Mouse (Mus musculus): Measurements from ENCODE around the gene B3gnt3. TPM values are rescaled to one million over a fixed set of nuclear protein-coding genes. Genes with fewer than 3 reads are reported as not detected.

Gene B3gnt3
- total RNA-seq, 2 experiments from 2014 or later = 12.2 to 14.4 TPM

DNA sequence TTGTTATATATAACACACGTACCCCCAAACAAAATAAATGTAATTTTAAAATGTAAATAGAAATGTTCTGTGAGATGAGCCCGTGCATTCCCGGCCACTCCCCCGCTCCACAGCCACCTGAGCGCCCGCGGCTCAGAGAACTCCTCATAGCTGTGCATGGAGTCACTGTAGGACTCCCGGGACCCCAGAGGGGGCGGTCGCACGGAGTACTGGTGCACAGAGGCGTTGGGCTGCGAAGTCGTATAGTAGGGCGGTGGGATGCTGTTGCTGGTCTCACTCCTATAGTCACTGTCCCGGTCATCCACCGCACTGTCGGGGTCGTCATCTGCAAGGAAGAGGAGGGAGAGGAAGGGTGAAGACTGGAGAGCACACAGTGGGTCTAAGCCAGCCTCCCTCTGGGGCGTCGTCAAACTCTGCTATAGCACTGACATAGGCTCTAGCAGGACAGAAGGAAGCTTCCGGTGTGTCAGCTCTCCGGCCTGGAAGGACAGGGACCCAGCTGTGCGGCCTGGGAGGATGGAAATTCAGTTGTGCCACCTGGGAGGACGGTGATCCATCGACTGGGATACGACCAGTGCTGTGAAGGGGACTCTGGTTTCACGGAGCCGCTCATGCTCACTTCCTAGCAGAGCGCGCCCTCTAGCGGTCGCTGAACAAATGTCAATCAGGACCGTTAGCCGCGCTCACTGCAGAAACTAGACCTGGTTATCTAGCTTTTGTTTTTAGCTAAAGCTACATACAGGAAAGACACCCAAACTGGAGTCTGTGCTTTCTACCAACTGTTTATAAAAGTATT, 41.1 kb downstream of the B3gnt3 start:
- ATAC-seq (replicated peaks; ENCODE audit: low FRiP score, poor library complexity, severe bottlenecking) = peak; percentile 80

DNA sequence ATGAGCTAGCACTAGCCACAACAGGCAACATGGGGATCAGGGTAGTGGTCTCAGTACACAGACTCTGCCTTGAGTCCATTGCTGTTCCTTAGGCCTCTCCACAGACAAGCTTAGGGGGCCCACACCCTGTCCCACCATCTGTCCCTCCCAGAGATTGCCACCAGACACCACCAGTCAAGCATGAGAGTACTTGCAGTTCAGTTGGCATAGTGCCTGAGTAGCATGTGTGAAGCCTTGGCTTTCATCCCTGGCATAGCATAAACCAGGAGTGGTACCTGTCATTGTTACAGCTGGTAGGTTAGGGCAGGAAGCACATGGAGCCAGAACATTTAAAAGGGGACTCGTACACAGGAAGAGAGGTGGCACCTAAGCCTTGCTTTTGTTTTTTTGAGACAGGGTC, 41.8 kb downstream of the B3gnt3 start:
- ATAC-seq (replicated peaks; ENCODE audit: low FRiP score, poor library complexity, severe bottlenecking) = no peak

DNA sequence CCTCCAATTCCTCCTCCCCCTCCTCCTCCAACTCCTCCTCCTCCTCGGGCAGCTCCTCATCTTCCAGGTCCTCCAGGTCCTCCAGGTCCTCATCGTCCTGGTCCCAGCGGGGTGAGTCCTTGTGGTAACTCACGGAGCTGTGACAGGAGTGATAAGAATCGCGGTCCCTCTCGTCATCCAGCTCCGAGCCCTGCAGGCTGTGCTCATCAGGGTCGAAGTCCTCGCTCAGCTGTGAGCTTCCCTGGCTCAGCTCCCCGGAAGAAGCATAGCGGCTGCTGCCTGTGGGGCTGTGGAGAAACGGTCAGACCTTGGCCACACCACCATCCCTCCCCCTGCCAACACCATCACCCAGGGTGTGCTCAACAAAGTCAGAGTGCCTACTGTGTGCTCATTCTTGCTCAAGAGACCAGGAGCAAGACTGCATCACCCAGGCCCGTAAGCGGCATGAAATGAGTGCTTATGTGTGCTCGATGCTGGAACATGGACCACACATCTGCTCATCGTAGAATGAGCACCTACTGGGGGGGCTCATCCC, 43.0 kb downstream of the B3gnt3 start:
- no peak for ATAC-seq (replicated peaks; ENCODE audit: low FRiP score, poor library complexity, severe bottlenecking)

DNA sequence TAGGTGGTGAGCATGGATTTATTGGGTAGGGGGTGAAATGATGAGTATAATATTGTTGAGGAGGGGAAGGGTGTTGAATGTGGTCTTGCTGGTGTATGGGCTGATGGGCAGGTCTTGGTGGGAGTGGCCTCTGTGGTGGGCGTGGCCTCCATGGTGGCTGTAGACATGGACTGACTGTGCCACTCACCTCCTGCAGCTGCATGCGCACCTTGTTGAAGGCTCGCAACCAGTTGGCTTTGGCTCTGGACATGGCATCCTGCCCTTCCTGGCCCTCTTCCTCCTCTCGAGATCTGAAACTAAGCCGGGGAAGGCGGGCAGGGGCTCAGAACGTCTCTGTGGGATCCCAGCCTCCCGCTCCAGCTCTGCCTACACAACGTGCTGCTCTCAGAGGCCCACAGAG, 43.8 kb downstream of the B3gnt3 start:
- no peak for ATAC-seq (replicated peaks; ENCODE audit: low FRiP score, poor library complexity, severe bottlenecking)

DNA sequence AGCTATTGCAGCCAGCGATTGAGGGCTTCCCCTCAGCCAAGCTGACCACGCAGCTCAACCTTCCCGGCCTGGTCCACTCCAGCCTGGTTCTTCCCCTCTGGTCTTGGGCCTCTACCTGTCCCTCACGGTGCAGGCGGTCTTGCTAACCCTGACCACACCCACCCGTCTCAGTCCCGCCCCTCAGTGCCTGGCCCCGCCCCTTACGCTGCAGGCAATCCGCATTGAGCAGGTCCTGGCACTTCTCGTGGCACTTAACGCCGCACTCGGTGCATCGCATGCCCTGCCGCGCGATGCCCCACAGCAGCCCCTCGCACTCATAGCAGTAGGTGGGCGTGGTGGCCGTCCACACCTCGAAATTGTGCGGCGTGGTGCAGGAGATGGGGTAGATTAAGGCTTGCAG, 47.0 kb downstream of the B3gnt3 start:
- ATAC-seq (replicated peaks; ENCODE audit: low FRiP score, poor library complexity, severe bottlenecking) = no peak

DNA sequence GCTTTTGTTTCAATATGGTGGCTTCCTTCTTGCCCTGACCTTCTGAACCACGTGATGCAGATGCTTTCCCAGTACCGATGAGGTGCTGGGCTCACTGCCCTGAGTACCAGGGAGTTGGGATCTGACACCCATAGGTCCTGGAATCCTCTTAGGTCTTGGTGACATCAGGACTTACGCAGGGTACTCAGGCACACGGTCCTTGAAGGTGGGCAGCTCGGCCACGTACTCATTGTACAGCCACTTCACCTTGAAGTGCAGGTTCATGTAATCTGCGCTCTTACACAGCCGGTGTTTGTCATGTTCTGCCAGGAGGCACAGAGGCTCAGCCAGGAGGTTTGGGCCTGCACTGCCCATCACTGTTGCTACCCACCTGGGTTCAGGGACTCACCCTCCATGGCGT, 56.1 kb downstream of the B3gnt3 start:
- ATAC-seq (replicated peaks; ENCODE audit: low FRiP score, poor library complexity, severe bottlenecking) = no peak

Other genes with a start within 250 kb of the B3gnt3 start
- 1.3 and 1.4 TPM in 2 replicates for gene Abhd8, start 238.1 kb downstream of the B3gnt3 start, total RNA-seq (2015; ENCODE audit: low replicate concordance)
- gene Abhd8, start 238.1 kb downstream of the B3gnt3 start, total RNA-seq (2017; ENCODE audit: low replicate concordance) = 3.0 and 4.5 TPM in 2 replicates
- gene Mrpl34, start 236.8 kb downstream of the B3gnt3 start, total RNA-seq (2015; ENCODE audit: low replicate concordance) = 23.1 and 38.2 TPM in 2 replicates
- gene Mrpl34, start 236.8 kb downstream of the B3gnt3 start, total RNA-seq (2017; ENCODE audit: low replicate concordance) = 14.1 and 17.5 TPM in 2 replicates
- gene Dda1, start 232.6 kb downstream of the B3gnt3 start, total RNA-seq (2015; ENCODE audit: low replicate concordance) = 23.9 and 35.7 TPM in 2 replicates
- gene Dda1, start 232.6 kb downstream of the B3gnt3 start, total RNA-seq (2017; ENCODE audit: low replicate concordance) = 17.8 and 18.1 TPM in 2 replicates
- not detected in 2 replicates for gene Ano8, start 215.8 kb downstream of the B3gnt3 start, total RNA-seq (2015; ENCODE audit: low replicate concordance)
- gene Ano8, start 215.8 kb downstream of the B3gnt3 start, total RNA-seq (2017; ENCODE audit: low replicate concordance) = 0.13 TPM in 1 of 2 replicates, not detected in the other
- 2.1 and 4.0 TPM in 2 replicates for gene Gtpbp3, start 213.7 kb downstream of the B3gnt3 start, total RNA-seq (2015; ENCODE audit: low replicate concordance)
- 0.83 and 4.0 TPM in 2 replicates for gene Gtpbp3, start 213.7 kb downstream of the B3gnt3 start, total RNA-seq (2017; ENCODE audit: low replicate concordance)
- not detected in 2 replicates for gene Plvap, start 190.0 kb downstream of the B3gnt3 start, total RNA-seq (2015; ENCODE audit: low replicate concordance)
- not detected in 2 replicates for gene Plvap, start 190.0 kb downstream of the B3gnt3 start, total RNA-seq (2017; ENCODE audit: low replicate concordance)
- gene Ccdc194, start 176.1 kb downstream of the B3gnt3 start, total RNA-seq (2015; ENCODE audit: low replicate concordance) = not detected in 2 replicates
- gene Ccdc194, start 176.1 kb downstream of the B3gnt3 start, total RNA-seq (2017; ENCODE audit: low replicate concordance) = not detected in 2 replicates
- 7.6 TPM in 1 of 2 replicates, not detected in the other for gene Bst2, start 164.3 kb downstream of the B3gnt3 start, total RNA-seq (2015; ENCODE audit: low replicate concordance)
- 15.1 and 28.2 TPM in 2 replicates for gene Bst2, start 164.3 kb downstream of the B3gnt3 start, total RNA-seq (2017; ENCODE audit: low replicate concordance)
- gene Mvb12a, start 158.9 kb downstream of the B3gnt3 start, total RNA-seq (2015; ENCODE audit: low replicate concordance) = 7.6 and 9.6 TPM in 2 replicates
- 2.1 and 4.5 TPM in 2 replicates for gene Mvb12a, start 158.9 kb downstream of the B3gnt3 start, total RNA-seq (2017; ENCODE audit: low replicate concordance)
- gene Tmem221, start 142.9 kb downstream of the B3gnt3 start, total RNA-seq (2015; ENCODE audit: low replicate concordance) = not detected in 2 replicates
- gene Tmem221, start 142.9 kb downstream of the B3gnt3 start, total RNA-seq (2017; ENCODE audit: low replicate concordance) = not detected in 2 replicates
- not detected in 2 replicates for gene Nxnl1, start 135.2 kb downstream of the B3gnt3 start, total RNA-seq (2015; ENCODE audit: low replicate concordance)
- not detected in 2 replicates for gene Nxnl1, start 135.2 kb downstream of the B3gnt3 start, total RNA-seq (2017; ENCODE audit: low replicate concordance)
- 1.1 and 1.7 TPM in 2 replicates for gene Slc27a1, start 132.9 kb downstream of the B3gnt3 start, total RNA-seq (2015; ENCODE audit: low replicate concordance)
- gene Slc27a1, start 132.9 kb downstream of the B3gnt3 start, total RNA-seq (2017; ENCODE audit: low replicate concordance) = not detected in 2 replicates
- gene Pgls, start 109.6 kb downstream of the B3gnt3 start, total RNA-seq (2015; ENCODE audit: low replicate concordance) = 31.4 and 36.9 TPM in 2 replicates
- gene Pgls, start 109.6 kb downstream of the B3gnt3 start, total RNA-seq (2017; ENCODE audit: low replicate concordance) = 14.8 and 31.8 TPM in 2 replicates
- gene Fam129c, start 104.1 kb downstream of the B3gnt3 start, total RNA-seq (2015; ENCODE audit: low replicate concordance) = 54.1 and 135 TPM in 2 replicates
- gene Fam129c, start 104.1 kb downstream of the B3gnt3 start, total RNA-seq (2017; ENCODE audit: low replicate concordance) = 7.4 and 32.9 TPM in 2 replicates
- 5.9 and 19.5 TPM in 2 replicates for gene Colgalt1, start 90.8 kb downstream of the B3gnt3 start, total RNA-seq (2015; ENCODE audit: low replicate concordance)
- 9.2 and 11.0 TPM in 2 replicates for gene Colgalt1, start 90.8 kb downstream of the B3gnt3 start, total RNA-seq (2017; ENCODE audit: low replicate concordance)
- not detected in 2 replicates for gene Unc13a, start 30.0 kb downstream of the B3gnt3 start, total RNA-seq (2015; ENCODE audit: low replicate concordance)
- not detected in 2 replicates for gene Unc13a, start 30.0 kb downstream of the B3gnt3 start, total RNA-seq (2017; ENCODE audit: low replicate concordance)
- gene Jak3, start 25.5 kb downstream of the B3gnt3 start, total RNA-seq (2015; ENCODE audit: low replicate concordance) = 2.1 and 5.4 TPM in 2 replicates
- 0.68 and 0.90 TPM in 2 replicates for gene Jak3, start 25.5 kb downstream of the B3gnt3 start, total RNA-seq (2017; ENCODE audit: low replicate concordance)
- 3.6 TPM in 1 of 2 replicates, not detected in the other for gene Insl3, start 12.6 kb downstream of the B3gnt3 start, total RNA-seq (2015; ENCODE audit: low replicate concordance)
- gene Insl3, start 12.6 kb downstream of the B3gnt3 start, total RNA-seq (2017; ENCODE audit: low replicate concordance) = not detected in 2 replicates
- 152 and 165 TPM in 2 replicates for gene Fcho1, start 23.9 kb upstream of the B3gnt3 start, total RNA-seq (2015; ENCODE audit: low replicate concordance)
- 245 and 276 TPM in 2 replicates for gene Fcho1, start 23.9 kb upstream of the B3gnt3 start, total RNA-seq (2017; ENCODE audit: low replicate concordance)
- 2.5 TPM in 1 of 2 replicates, not detected in the other for gene Zfp709, start 180.2 kb upstream of the B3gnt3 start, total RNA-seq (2015; ENCODE audit: low replicate concordance)
- 2.6 and 4.2 TPM in 2 replicates for gene Zfp709, start 180.2 kb upstream of the B3gnt3 start, total RNA-seq (2017; ENCODE audit: low replicate concordance)
- 1.7 and 11.9 TPM in 2 replicates for gene Zfp882, start 206.8 kb upstream of the B3gnt3 start, total RNA-seq (2015; ENCODE audit: low replicate concordance)
- 4.7 and 5.0 TPM in 2 replicates for gene Zfp882, start 206.8 kb upstream of the B3gnt3 start, total RNA-seq (2017; ENCODE audit: low replicate concordance)
- gene Zfp617, start 206.8 kb upstream of the B3gnt3 start, total RNA-seq (2015; ENCODE audit: low replicate concordance) = 15.9 and 26.4 TPM in 2 replicates
- gene Zfp617, start 206.8 kb upstream of the B3gnt3 start, total RNA-seq (2017; ENCODE audit: low replicate concordance) = 4.6 and 21.3 TPM in 2 replicates
- 20.1 and 23.8 TPM in 2 replicates for gene Zfp961, start 249.2 kb upstream of the B3gnt3 start, total RNA-seq (2015; ENCODE audit: low replicate concordance)
- gene Zfp961, start 249.2 kb upstream of the B3gnt3 start, total RNA-seq (2017; ENCODE audit: low replicate concordance) = 3.8 and 7.7 TPM in 2 replicates